Mouse (Mus musculus) forebrain, embryonic 13.5 days (tissue): ENCODE measurements at regions not wholly inside any gene's neighbourhood (a gene's known extent, or its start where the extent isn't known, plus 50 kb on each side); places are given as distances from the start of the nearest gene placed in this dataset.

ENCODE experiments used
- ATAC-seq: fragments of 200-750 bp; cut with Nextera tagmentation; 2 replicates; pipeline ENCODE4 v1.8.0; 2017
- H3K27ac ChIP-seq: fragments of 300-500 bp; sonication (generic); 2 replicates; pipeline ENCODE4 v1.5.1; 2015; ENCODE audit warnings: inconsistent platforms, mild to moderate bottlenecking, moderate library complexity
- H3K27me3 ChIP-seq: fragments of 300-500 bp; sonication (generic); 2 replicates; pipeline ENCODE4 v1.6.1; 2015; ENCODE audit warnings: mild to moderate bottlenecking, inconsistent platforms
- H3K36me3 ChIP-seq: fragments of 300-500 bp; sonication (generic); 2 replicates; pipeline ENCODE4 v1.6.1; 2015; ENCODE audit warnings: mild to moderate bottlenecking, inconsistent platforms; ENCODE audit not compliant: poor library complexity, severe bottlenecking
- H3K4me1 ChIP-seq: fragments of 300-500 bp; sonication (generic); 2 replicates; pipeline ENCODE4 v1.6.1; 2015; ENCODE audit warnings: inconsistent platforms
- H3K4me2 ChIP-seq: fragments of 300-500 bp; sonication (generic); 2 replicates; pipeline ENCODE4 v1.6.1; 2015; ENCODE audit warnings: inconsistent platforms, mild to moderate bottlenecking, moderate library complexity
- H3K4me3 ChIP-seq: fragments of 300-500 bp; sonication (generic); 2 replicates; pipeline ENCODE4 v1.5.1; 2015; ENCODE audit warnings: mild to moderate bottlenecking, inconsistent platforms
- H3K9ac ChIP-seq: fragments of 300-500 bp; sonication (generic); 2 replicates; pipeline ENCODE4 v1.6.1; 2015; ENCODE audit warnings: mild to moderate bottlenecking, inconsistent platforms
- H3K9me3 ChIP-seq: fragments of 300-500 bp; sonication (generic); replicated peaks from 2 replicates; pipeline ENCODE4 v1.6.1; 2016; ENCODE audit warnings: inconsistent platforms
- WGBS: fragments of 180-500 bp; shearing (Covaris S2); methylation state at CpG from one replicate; pipeline ENCODE4 v1.1.7; 2015; 5-methylcytosine and 5-hydroxymethylcytosine counted together

GRCm38 (mm10) chr6:89008614-89009171 is 106.6 kb downstream of the Tpra1 start:
- Histone ChIP-seq H3K4me2 (peak overlapping the region; percentile 48), H3K9me3 (no peaks in the 10 kb centered on the region), H3K36me3 (no peaks in the 10 kb centered on the region), H3K27ac (peak overlapping the region; percentile 83), H3K9ac (peak overlapping the region; percentile 34; the same call in 1 of the 2 replicates), H3K4me3 (peak overlapping the region; percentile 13), H3K27me3 (peaks cover 69% of the 10 kb centered on the region), H3K4me1 (peaks cover 61% of the 10 kb centered on the region)
- ATAC-seq = peak; percentile 65; the same call in 1 of the 2 replicates
- 2% methylated on average over 18 of the region's 18 CpGs for WGBS

- peak; percentile 60 for ATAC-seq
- Histone ChIP-seq H3K27ac (peak overlapping the region; percentile 85), H3K36me3 (no peaks in the 10 kb centered on the region), H3K9me3 (no peaks in the 10 kb centered on the region), H3K9ac (no peak overlapping the region), H3K4me2 (0 out of 2 replicates have a peak overlapping the region, but pooled peaks have one; percentile 15), H3K4me3 (no peak overlapping the region), H3K27me3 (peaks cover 90% of the 10 kb centered on the region), H3K4me1 (peaks cover 53% of the 10 kb centered on the region)
- WGBS = 17% methylated on average over 12 of the region's 12 CpGs
Measured at GRCm38 (mm10) chr6:89012998-89013689, 111.1 kb downstream of the Tpra1 start.

- Histone ChIP-seq H3K27ac (peak overlapping the region; percentile 85), H3K36me3 (no peaks in the 10 kb centered on the region), H3K9ac (no peak overlapping the region; the same call in 1 of the 2 replicates), H3K27me3 (peaks cover 90% of the 10 kb centered on the region), H3K4me1 (peaks cover 47% of the 10 kb centered on the region), H3K4me2 (no peak overlapping the region), H3K4me3 (no peak overlapping the region), H3K9me3 (no peaks in the 10 kb centered on the region)
- 48% methylated on average over 8 of the region's 8 CpGs for WGBS
- no peak; the same call in 1 of the 2 replicates for ATAC-seq
Measured at GRCm38 (mm10) chr6:89013690-89014061, 111.6 kb downstream of the Tpra1 start.

GRCm38 (mm10) chr6:89024101-89024650 is 122.1 kb downstream of the Tpra1 start:
- Histone ChIP-seq H3K27me3 (peaks cover 97% of the 10 kb centered on the region), H3K36me3 (no peaks in the 10 kb centered on the region), H3K4me3 (no peak overlapping the region), H3K4me2 (no peak overlapping the region), H3K9ac (no peak overlapping the region), H3K27ac (peak overlapping the region; percentile 2; the same call in 1 of the 2 replicates), H3K9me3 (no peaks in the 10 kb centered on the region), H3K4me1 (peaks cover 16% of the 10 kb centered on the region)
- 8% methylated on average over 11 of the region's 11 CpGs for WGBS
- ATAC-seq = peak; percentile 91

GRCm38 (mm10) chr6:89033433-89034298 is 131.6 kb downstream of the Tpra1 start:
- 52% methylated on average over 5 of the region's 5 CpGs for WGBS
- no peak overlapping the region for H3K4me2 ChIP-seq
- peaks cover 95% of the 10 kb centered on the region for H3K27me3 ChIP-seq
- H3K4me3 ChIP-seq = no peak overlapping the region
- H3K4me1 ChIP-seq = peaks cover 27% of the 10 kb centered on the region
- no peaks in the 10 kb centered on the region for H3K9me3 ChIP-seq
- peak overlapping the region; percentile 92; the same call in 1 of the 2 replicates for H3K27ac ChIP-seq
- no peak overlapping the region for H3K9ac ChIP-seq
- no peak for ATAC-seq
- H3K36me3 ChIP-seq = no peaks in the 10 kb centered on the region

- Histone ChIP-seq H3K4me2 (no peak overlapping the region), H3K4me1 (peaks cover 27% of the 10 kb centered on the region), H3K36me3 (no peaks in the 10 kb centered on the region), H3K9me3 (no peaks in the 10 kb centered on the region), H3K27me3 (peaks cover 93% of the 10 kb centered on the region), H3K4me3 (no peak overlapping the region), H3K27ac (peak overlapping the region; percentile 92), H3K9ac (no peak overlapping the region)
- no peak for ATAC-seq
- 62% methylated on average over 3 of the region's 3 CpGs for WGBS
Measured at GRCm38 (mm10) chr6:89034455-89034854, 132.4 kb downstream of the Tpra1 start.

GRCm38 (mm10) chr6:89035061-89035835 is 133.2 kb downstream of the Tpra1 start:
- ATAC-seq = peak; percentile 83
- peak overlapping the region; percentile 54 for H3K9ac ChIP-seq

GRCm38 (mm10) chr6:89035836-89036156 is 133.7 kb downstream of the Tpra1 start:
- peak; percentile 64 for ATAC-seq
- peaks cover 88% of the 10 kb centered on the region for H3K27me3 ChIP-seq

More at GRCm38 (mm10) chr6:89035061-89035835, 133.2 kb downstream of the Tpra1 start:
- H3K36me3 ChIP-seq = no peaks in the 10 kb centered on the region
- WGBS = 34% methylated on average over 13 of the region's 13 CpGs
- H3K4me3 ChIP-seq = no peak overlapping the region
- peak overlapping the region; percentile 92 for H3K27ac ChIP-seq
- peaks cover 27% of the 10 kb centered on the region for H3K4me1 ChIP-seq
- peak overlapping the region; percentile 48 for H3K4me2 ChIP-seq
- no peaks in the 10 kb centered on the region for H3K9me3 ChIP-seq
- peaks cover 89% of the 10 kb centered on the region for H3K27me3 ChIP-seq

GRCm38 (mm10) chr6:89037392-89037791 is 135.3 kb downstream of the Tpra1 start:
- peaks cover 75% of the 10 kb centered on the region for H3K27me3 ChIP-seq
- no peak overlapping the region for H3K9ac ChIP-seq
- H3K4me3 ChIP-seq = no peak overlapping the region
- no peaks in the 10 kb centered on the region for H3K9me3 ChIP-seq
- ATAC-seq = no peak
- H3K4me2 ChIP-seq = no peak overlapping the region
- no peak overlapping the region for H3K27ac ChIP-seq
- H3K4me1 ChIP-seq = peaks cover 27% of the 10 kb centered on the region
- WGBS = 66% methylated on average over 2 of the region's 2 CpGs
- H3K36me3 ChIP-seq = no peaks in the 10 kb centered on the region

More at GRCm38 (mm10) chr6:89035836-89036156, 133.7 kb downstream of the Tpra1 start:
- Histone ChIP-seq H3K36me3 (no peaks in the 10 kb centered on the region), H3K27ac (peak overlapping the region; percentile 92), H3K9me3 (no peaks in the 10 kb centered on the region), H3K9ac (no peak overlapping the region; the same call in 1 of the 2 replicates), H3K4me3 (no peak overlapping the region), H3K4me2 (peak overlapping the region; percentile 48), H3K4me1 (peaks cover 27% of the 10 kb centered on the region)
- 15% methylated on average over 4 of the region's 4 CpGs for WGBS

- Histone ChIP-seq H3K4me2 (no peak overlapping the region), H3K27me3 (peaks cover 71% of the 10 kb centered on the region), H3K27ac (no peak overlapping the region), H3K9me3 (no peaks in the 10 kb centered on the region), H3K4me3 (no peak overlapping the region), H3K4me1 (peaks cover 27% of the 10 kb centered on the region), H3K36me3 (no peaks in the 10 kb centered on the region), H3K9ac (no peak overlapping the region)
- WGBS = 67% methylated on average over 7 of the region's 7 CpGs
- no peak for ATAC-seq
Measured at GRCm38 (mm10) chr6:89037901-89038300, 135.8 kb downstream of the Tpra1 start.

- Histone ChIP-seq H3K9ac (no peak overlapping the region), H3K4me1 (peaks cover 7% of the 10 kb centered on the region), H3K27ac (no peak overlapping the region), H3K9me3 (no peaks in the 10 kb centered on the region), H3K27me3 (peaks cover 47% of the 10 kb centered on the region), H3K4me2 (no peak overlapping the region), H3K36me3 (no peaks in the 10 kb centered on the region), H3K4me3 (no peak overlapping the region)
- 95% methylated on average over 4 of the region's 4 CpGs for WGBS
- no peak for ATAC-seq
Measured at GRCm38 (mm10) chr6:89040919-89041318, 138.9 kb downstream of the Tpra1 start.
